Mouse (Mus musculus): Measurements from ENCODE around the gene Kif21b.

Kif21b gene

DNA sequence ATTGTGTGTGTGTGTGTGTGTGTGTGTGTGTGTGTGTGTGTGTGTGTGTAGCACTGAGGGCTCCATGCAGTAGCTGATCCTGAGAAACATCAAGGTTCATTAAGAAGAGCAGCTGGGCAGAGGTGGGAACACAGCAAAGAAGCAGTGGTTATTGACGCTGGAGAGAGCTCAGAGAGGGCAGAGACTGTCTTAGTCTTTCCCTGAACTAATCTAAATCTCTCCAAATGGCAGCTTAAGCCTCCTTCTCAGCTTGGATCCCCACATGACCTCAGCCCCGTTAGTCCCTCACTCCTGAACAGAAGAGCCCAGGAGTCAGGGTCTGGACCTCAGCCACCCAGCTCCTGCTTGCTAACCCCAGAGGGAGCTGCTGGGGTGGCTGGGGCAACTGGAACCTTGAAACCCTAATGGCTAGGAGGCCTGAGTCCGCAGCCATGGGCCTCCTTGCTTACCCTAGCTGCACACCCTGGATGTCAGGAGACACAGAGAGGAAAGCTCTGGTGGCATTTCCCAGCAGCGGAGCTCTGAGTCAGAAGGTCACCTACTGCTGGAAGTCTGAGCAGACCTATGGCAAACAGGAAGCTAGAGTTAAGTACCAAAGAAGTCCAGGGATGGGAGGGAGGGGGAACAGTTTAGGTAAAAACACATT is 2.1 kb upstream of the Kif21b start:
- DNase-seq: no peak

DNA sequence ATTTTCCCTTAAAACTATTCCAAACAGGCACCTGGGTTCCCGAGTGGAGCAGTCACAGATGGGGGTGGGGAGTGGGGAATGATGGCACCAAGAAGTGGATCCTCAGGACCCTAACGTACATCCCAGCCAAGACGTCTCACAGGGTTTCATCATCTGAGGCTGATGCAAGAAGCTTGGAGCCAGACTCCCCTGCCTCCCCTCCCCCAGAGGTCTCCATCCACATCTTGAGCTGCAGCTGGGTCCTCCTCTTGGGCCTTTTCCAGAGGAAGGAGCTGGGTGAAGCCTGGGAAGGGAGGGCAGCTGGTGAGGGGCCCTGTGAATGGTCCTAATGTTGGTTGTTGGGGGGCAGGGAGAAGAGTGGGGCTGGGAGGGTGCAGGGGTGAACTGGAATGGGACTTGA is 1.1 kb upstream of the Kif21b start:
- DNase-seq: no peak

DNA sequence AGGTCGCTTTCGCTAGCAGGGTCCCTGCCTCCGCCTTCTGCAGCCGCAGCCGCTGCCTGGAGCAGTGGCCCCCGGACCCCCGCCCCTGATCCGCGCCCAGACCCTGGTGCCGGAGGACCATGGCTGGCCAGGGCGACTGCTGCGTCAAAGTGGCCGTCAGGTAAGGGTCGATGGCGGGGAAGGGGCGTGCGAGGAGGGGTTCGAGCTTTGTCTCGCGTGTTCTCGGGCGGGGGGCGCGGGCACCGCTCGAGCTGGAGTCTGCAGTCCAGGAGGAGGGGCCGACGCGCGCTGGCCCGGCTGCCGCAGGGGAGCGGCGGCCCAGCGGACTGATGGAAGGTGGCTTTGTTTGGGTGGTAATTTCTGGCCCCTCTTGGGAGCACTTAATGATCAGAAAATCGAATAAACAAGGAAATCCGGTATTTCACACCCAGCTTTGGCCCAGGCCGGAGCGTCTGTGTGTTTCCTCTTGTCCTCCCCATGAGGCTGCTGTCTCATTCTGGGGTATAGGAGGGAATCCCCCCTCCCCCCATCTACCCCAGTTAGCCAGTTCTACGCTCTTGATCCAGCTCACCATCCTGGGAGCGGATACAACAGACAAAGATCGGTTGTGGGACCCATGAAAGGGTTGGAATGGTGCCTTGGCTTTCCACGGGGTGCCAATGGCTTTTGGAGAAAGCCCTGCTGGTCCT is 558 bp downstream of the Kif21b start:
- no peak for DNase-seq

DNA sequence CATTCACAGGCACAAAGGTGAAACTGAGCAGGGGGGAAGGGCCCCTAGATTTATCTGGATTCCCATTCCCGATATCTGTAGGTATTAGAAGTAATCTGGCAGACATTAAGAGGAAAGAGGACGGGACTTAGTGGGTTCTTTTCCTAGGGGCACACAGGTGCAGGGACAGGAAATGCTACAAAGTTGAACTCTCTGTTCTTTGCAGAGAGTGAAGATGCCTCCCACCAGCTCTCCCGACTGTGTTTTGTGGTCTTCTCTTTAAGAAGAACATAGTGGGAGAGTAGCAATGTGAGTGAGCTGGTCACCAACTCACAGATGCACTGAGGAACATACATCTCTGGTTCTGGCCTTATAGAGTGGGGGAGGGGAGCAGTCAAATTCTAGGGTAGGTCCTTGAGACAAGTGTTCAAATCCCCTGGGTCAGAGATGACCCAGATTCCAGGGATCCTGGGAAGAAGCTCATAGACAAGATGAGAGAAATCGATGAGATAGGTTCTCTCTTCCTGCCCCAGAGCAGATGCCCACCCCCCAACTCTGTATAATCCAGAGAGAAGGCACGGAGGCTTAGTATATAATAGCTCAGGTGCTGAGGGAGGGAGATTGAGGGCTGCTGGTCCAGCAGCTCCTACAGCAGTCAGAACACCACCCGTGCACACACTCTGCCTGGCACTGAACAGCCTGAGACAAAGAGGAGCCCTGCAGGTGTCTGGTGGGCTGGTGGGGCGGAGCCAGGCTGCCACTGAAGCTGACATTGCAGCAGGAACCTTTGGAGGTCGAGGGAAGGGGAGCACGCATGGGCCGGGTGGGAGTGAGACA is 1.4 kb downstream of the Kif21b start:
- no peak for DNase-seq

DNA sequence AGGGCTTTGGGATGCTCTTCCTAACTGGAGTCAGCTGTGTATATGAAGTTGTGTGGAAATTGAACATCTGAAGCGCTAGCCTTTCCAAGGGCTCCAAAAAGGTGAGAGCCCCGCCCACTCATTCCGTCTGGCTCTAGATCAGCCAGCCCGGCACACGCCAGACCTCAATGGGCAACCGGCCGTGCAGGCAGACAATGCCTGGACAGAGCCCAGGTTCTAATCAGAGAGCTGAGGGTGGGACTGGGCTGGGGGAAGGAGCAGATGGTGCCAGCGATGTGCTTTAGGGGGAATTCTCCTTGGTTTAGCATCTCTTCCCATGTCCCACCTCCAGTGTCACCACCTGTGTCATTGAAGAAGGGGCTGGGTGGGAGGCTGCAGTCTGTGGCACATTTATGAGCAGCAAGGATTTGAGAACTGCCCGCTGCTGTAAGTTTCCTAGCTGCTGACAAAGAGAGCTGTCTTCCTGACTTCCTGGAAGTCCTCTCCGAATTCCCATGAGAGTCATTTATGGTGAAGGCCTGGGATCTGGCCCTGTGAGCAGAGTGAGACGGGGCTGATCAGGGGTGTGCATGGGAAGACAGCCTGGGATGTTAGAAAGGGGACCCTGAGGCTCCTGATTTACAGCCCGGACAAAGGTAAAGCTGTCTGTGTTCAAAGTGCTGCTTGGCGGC is 2.5 kb downstream of the Kif21b start:
- DNase-seq: no peak

DNA sequence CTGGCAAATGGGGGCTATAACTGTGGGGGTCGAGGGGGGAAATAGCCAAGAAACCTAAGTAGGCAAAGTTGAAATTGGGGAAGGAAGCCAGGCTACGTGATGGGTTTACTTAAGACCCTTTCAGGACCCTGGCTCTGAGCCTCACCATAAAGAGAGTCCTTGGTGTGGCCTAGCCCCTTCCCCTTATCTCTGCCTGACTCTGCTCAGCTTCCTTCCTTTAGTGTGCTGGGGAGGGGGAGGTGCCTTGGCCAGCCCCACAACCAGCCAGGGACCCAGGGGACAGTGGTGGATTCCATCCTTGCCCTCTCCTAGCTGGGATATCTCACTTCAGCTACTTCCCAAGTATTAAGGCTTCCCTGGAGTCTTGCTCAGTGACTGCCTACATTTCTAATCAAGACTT is 3.4 kb downstream of the Kif21b start:
- DNase-seq: no peak

DNA sequence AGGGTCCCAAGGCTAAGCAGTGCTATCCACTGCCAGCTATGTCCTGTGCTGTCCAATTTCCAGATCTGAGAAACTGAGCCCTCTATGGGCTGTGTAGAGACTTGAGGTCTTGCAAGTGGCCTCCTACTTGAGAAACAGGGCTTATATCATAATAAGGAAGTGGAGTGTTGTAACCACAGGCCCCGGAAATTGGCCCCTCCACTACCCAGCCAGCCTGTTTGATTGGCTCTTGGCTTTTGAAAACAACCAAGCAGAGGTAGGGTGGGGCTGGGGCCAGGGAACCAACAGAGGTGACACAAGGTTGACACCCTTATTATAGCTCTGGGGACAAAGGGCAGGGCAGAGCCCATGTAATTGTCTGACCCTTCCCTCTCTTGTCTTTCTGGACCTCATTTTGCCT is 3.9 kb downstream of the Kif21b start:
- no peak for DNase-seq

DNA sequence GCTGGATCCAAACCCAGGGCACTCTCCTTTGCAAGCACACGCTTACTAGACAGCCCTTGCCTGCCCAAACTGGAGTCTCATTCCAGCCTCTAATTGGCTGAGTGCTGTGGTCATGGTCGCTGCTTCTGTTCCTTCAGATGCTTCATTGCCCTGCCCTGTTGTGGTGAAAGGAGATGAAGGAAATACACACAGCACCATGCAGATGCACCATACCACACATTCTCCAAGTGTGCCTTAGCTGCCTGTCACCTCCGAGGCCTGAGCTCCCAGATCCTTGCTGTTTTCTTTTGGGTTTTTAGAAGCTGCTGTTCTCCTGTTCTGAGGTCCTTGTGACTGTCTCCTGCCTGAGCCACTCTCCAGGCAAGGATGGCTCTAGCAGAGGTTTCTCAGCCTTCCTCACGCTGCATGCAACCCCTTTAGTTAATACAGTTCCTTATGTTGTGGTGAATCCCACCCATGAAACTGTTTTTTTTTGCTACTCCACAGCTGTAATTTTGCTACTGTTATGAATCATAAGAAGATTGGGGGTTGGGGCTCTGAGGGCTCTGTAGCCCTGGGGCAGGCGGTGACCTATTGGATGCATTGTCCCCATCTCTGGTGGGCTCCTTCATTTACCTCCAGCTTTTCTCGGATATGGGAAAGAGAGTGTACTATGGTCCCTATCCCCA is 4.7 kb downstream of the Kif21b start:
- no peak for DNase-seq

DNA sequence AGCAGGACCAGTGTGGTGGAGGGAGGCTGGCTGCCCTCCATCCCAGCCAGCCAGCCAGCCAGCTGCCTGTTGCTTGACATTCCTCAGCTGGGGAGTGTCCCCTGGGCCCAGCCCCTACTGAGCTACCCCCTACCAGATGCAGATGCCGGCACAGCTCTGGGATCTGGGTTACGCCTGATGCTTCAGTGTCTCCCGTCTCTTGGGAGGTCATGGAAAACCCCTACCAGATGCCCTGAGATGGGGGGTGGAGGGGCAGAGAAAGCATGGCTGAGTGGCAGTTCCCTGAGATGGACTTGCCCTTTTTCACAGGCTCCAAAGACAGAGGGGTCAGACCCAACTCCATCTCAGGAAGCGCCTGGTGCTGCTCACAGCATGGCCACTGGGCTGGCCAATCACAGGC is 5.4 kb downstream of the Kif21b start:
- DNase-seq: no peak

DNA sequence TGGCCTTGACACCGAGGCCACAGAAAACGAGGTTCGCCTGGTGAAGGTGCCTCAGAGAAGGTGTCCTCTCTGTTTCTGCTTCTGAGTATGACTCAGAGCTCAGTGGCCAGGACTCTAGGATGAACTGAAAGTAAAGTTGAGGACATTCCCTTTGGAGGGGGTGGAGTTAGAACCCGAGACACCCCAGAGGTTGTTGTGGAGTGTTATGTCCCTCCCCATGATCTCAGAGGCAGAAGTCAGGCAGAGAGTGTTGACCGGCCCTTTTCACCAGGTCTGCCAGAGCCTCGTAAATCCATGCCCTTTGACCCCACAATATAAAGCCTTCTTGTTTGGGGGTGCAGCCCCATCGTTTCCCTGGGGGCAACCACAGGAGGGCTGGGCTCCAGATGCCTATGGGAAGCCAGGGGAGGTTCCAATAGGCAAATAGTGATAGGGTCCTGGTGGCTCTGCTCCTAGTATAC is 5.9 kb downstream of the Kif21b start:
- no peak for DNase-seq

DNA sequence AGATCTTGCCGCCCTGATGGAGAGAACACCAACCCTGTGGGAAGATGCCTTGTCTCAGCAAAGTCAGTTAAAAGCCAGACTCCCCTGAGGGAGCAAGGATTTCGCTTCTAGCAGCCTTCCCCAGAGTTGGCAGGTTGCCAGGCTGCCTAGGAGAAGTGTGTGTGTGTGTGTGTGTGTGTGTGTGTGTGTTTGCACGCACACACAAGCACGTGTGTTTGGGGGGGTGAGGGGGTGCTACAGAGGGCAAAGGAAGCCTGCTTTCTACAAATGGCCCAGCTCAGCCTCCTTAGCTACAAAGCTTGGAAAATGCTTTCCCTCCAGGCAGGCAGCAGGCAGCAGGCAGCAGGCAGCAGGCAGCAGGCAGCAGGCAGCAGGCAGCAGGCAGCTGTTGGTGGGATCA is 6.4 kb downstream of the Kif21b start:
- peak; percentile 73 for DNase-seq

DNA sequence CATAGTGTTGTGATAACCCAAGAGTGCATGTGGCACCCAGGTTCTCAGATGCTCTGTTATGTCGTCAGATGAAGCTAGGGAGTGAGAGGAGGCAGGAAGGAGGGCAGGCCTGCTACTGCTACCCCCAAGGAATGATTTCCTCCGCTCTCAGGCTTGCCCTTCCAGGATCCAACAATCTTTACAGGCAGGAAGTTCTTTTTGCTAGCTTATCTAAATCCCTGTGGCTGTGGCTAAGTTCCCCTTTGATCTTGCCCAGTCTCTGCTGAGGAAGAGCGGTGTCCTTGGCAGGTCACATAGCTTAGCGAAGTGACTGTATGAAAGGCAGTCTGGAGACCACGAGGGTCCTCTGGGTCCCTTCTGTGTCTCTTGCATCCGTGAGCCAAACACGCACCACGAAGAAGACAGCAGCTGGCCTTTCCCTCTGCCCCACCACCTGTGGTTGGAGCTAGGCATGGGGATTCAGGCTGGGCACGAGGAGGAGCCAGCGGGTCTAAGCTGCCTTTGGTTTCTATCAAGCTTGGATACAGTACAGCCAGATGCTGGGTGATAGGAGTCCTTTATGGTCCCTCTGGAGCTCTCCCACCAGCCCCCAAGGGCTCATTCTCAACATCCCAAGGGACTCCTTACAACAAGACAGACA is 7.1 kb downstream of the Kif21b start:
- no peak for DNase-seq

DNA sequence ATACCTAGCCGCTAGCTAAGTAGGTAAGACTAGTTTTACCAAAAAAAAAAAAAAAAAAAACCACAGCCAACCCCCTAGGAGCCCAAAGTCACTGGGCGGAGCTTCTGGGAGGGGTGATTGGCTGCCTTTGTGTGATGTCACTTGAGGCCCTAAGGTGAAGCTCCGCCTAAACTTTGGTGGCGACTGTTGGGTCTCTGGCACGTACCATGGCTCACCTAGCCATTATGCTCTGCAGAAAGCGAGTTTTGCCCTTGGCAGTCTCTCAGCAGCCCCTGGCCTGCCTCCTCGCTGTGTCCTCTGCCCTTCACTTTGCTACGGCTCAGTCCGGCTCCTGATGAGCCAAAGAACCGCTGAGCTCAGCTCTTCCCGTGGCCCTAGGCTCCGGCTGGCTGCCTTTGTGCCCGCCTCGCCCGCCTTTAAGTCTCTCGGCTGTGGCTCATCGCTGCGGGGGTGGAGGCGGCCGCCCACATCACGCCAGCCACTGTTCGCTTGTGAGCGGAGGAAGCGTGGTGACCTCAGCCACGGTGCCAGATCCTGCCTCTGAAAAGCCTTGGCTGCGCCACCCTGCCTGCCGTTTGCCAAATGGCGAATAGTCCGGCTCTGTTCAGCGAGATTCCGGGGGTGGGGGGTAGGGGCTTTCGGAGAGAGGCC is 8.9 kb downstream of the Kif21b start:
- peak; percentile 81 for DNase-seq

DNA sequence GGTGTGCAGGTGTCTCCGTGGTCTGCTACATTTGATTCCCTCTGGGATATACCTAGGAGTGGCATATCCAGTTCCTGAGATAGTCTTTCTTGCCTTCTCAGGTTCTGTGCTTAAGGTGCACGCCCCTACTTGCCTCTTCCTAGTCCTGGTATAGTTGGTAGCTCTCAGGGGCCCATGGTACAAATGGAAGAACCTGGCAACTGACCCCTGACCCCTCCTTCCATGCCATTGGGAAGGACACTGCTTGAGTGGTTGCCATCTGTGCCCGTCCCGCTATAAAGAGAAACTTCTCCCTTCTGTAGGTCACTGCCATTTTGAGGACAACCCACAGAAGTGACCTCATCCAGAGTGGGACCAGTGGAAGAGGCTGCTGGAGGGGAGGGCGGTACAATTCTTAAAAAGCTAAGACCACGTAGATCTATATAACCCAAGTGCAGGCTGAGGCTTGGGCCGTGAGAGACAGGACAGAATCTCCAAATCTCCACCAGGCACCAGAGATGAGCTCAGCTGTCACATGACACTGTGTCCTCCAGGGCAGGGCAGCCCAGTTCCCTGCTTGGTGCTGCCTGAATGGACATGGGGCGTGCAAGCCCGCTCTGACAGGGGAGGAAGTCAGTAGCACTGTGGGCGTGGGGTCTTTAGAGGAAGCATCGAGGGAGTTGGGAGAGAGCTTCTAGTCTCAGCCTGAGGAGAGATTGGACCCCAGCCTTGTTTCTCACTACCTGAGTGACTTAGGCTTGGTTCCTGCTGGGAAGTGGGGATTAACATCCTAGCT is 10.2 kb downstream of the Kif21b start:
- DNase-seq: no peak

DNA sequence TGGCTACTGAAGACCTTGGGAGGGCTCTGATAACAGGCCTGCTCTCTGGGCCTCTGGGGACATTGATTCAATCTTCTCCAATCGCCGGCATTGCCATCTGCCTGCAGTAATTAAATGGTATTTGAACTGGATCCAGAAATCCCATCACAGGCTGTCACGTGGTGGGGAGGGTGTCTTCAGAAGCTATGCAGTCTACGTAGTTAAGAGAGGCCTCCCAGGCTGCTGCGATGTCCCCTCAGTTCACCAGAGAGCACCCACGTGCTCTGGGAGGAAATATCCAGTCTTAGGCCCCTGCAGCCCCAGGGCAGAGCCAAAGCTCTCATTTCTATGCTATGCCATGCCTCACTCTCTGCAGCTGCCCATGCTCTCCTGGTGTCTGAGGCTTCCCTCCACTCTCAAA is 11.1 kb downstream of the Kif21b start:
- no peak for DNase-seq

DNA sequence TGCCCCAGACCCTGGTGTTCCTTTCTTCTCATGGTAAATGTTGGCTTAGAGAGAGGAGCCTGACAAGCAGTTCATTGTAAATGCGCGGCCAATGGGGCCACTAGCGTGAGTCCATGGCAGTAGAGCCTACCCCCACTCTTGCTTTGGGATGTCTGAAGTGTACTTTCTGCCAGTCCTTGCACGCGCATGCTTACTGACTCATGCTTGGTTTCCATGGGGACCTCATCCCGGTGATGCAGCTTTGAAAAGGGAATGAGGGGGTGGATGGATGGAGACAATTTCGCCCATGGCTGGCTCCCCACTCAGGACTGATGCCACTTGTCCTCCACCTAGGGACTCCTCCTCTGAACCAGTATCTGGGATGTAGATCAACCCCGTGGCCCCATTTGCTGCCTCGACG is 12.3 kb downstream of the Kif21b start:
- peak; percentile 56 for DNase-seq

DNA sequence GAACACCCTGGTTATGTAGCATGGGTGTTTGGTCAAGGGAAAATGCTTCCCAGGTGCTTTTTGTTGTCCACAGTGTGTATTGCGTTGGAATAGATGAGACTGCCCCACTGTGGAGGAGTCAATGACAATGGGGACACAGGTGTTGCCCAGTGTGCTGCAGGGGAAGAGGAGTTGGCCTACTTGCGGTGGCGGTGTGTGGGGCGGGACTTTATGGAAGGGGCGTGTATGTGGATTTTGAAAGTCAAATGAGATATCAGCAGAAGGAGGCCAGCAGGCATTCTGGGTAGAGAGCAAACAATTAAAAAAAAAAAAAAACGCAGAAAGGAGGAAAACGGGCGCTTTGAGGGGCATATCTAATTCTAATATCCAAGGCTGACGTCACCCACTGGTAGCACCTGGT is 18.5 kb downstream of the Kif21b start:
- no peak for DNase-seq

DNA sequence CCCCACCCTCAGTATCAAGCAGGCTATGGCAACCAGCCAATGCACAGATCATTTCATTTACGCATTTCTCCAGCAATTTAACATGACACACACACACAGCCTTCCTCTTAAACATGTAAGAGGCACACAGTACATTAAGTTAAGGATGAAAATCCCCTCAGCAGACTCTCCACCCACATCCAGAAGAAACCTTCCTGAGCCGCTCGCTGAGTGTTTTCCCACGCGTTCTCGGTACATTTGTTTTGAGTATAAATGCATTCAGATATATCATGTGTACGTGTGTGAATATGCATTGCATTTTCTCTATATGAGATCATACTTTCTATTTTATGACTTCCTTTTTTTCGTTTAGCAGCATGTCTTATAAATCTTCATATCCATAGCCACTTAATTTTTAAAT is 20.2 kb downstream of the Kif21b start:
- no peak for DNase-seq

DNA sequence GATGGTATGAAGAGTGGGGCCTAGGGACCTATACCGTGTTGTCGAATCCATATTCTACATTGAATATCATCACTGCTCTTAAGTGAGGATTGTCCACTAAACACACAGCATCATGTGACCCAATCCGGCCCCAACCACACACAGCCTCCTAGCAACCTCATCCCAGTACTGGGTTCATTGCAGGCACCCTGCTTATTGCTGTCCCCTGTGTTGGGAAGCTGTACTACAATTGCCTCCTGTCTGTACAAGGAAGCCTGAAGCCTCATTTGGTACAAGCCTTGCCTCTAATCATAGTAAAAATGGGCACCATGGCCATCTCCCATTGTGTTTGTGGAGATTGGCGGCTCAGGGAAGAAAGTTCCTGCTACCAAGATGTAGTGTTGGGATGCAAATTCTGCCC is 25.1 kb downstream of the Kif21b start:
- no peak for DNase-seq

DNA sequence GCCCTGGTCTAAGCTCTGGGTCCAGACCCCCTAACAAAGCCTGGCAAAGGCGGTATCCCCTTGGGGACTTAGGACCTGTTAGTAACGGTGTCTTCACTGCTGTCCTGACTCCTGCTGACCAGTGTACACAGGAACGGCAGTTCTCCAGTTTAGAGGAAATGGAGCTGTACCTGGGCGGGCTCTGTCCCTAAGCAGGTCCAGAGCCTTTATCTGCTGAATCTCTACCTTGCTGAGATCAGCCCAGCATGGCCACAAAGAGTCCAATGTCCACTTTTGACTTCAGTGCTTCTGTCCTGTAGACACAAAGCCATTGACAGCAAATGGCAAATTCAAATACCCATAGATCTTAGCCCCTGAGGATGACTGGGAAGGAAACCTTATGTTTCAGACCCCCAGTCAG is 25.8 kb downstream of the Kif21b start:
- no peak for DNase-seq

DNA sequence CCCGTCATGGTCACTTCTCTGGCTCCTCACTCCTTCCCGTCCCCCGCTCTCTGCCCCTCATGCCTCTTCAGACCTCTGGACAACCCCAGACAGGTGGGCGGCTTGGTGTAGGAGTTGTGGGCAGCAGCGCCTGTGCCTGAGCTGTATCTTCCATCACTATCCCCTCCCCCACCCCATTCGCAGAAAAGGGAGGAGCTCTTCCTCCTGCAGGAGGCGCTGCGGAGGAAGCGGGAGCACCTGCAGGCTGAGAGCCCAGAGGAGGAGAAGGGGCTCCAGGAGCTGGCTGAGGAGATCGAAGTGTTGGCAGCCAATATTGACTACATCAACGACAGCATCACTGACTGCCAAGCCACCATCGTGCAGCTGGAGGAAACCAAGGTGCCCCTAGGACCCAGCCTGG is 28.6 kb downstream of the Kif21b start:
- peak; percentile 51 for DNase-seq
